Mouse (Mus musculus) lung, postnatal 0 days (tissue): ENCODE data around the gene Mstn. TPM values are rescaled to one million over a fixed set of nuclear protein-coding genes. Genes with fewer than 3 reads are reported as not detected.

Source experiments
- ATAC-seq: fragments of 200-750 bp; cut with Nextera tagmentation; 2 replicates; pipeline ENCODE4 v1.8.0; 2017; ENCODE audit warnings: moderate library complexity
- DNase-seq: peaks from one replicate; pipeline ENCODE4 v3.0.0-alpha.2; 2016; ENCODE audit warnings: low spot score
- H3K27ac ChIP-seq: fragments of 300-500 bp; sonication (generic); 2 replicates; pipeline ENCODE4 v1.5.1; 2014; ENCODE audit warnings: antibody characterized with exemption, mild to moderate bottlenecking, low read length, mixed read lengths
- H3K27me3 ChIP-seq: fragments of 300-500 bp; sonication (generic); replicated peaks from 2 replicates; pipeline ENCODE4 v1.6.1; 2014; ENCODE audit warnings: low read length, mixed read lengths; ENCODE audit not compliant: insufficient read depth
- H3K36me3 ChIP-seq: fragments of 300-500 bp; sonication (generic); 2 replicates; pipeline ENCODE4 v1.6.1; 2014; ENCODE audit warnings: low read length, mixed read lengths; ENCODE audit not compliant: insufficient read depth
- H3K4me1 ChIP-seq: fragments of 300-500 bp; sonication (generic); 2 replicates; pipeline ENCODE4 v1.6.1; 2014; ENCODE audit warnings: antibody characterized with exemption, low read depth, low read length, mixed read lengths; ENCODE audit not compliant: insufficient read depth
- H3K4me2 ChIP-seq: fragments of 300-500 bp; sonication (generic); replicated peaks from 2 replicates; pipeline ENCODE4 v1.6.1; 2014; ENCODE audit warnings: low read depth, mild to moderate bottlenecking, low read length, moderate library complexity, mixed read lengths
- H3K4me3 ChIP-seq: fragments of 300-500 bp; sonication (generic); 2 replicates; pipeline ENCODE4 v1.5.1; 2014; ENCODE audit warnings: low read depth, low read length
- H3K9ac ChIP-seq: fragments of 300-500 bp; sonication (generic); replicated peaks from 2 replicates; pipeline ENCODE4 v1.6.1; 2014; ENCODE audit warnings: low read depth, mild to moderate bottlenecking
- H3K9me3 ChIP-seq: fragments of 300-500 bp; sonication (generic); 2 replicates; pipeline ENCODE4 v1.6.1; 2016; ENCODE audit warnings: low read length, mixed read lengths
- CTCF ChIP-seq: IDR thresholded peaks from 2 replicates; pipeline ENCODE4 v1.5.1; 2016; ENCODE audit warnings: antibody characterized with exemption, mild to moderate bottlenecking
- EP300 ChIP-seq: IDR thresholded peaks from 2 replicates; pipeline ENCODE4 v1.6.1; 2016; ENCODE audit warnings: antibody characterized with exemption, mild to moderate bottlenecking, control low read depth
- WGBS: fragments of 180-500 bp; shearing (Covaris S2); extraction: QIAGEN DNeasy Blood & Tissue Kit; methylation state at CpG from one replicate; pipeline ENCODE4 v1.1.7; 2014; 5-methylcytosine and 5-hydroxymethylcytosine counted together
- polyA plus RNA-seq: library from polyadenylated mRNA; unstranded; fragments of >200 nt; fragmentation: Nextera tagmentation; extraction: Ambion mirVana; gene quantifications from 2 replicates; pipeline ENCODE4 v1.2.1, GENCODE M21; 2015

Gene Mstn
- polyA plus RNA-seq, 1 experiment from 2014 or later = not detected

DNA sequence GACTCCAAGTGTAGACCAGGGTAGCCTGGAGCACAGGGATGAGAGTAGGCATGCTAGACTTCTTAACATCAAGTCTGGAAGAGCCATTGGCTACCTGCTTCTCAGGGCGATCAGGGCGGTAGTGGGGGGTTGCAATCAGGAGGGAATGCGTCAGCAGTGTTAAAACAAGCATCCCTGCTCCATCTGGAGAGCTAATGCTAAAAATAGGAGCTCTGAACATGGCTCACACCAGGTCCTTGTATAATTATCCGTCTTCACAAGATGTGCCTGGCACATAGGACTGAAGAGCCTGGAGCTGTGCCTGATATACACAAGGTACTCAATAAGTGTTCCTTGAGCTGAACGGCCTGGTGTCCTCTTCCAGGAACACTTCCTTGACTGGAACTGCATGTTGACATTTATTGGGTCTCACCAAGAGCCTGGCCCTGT is 24.0 kb upstream of the Mstn start:
- no peak for ATAC-seq
- 78% methylated on average over 5 of the region's 5 CpGs for WGBS
- TF ChIP-seq CTCF (no peak), EP300 (no peak)

DNA sequence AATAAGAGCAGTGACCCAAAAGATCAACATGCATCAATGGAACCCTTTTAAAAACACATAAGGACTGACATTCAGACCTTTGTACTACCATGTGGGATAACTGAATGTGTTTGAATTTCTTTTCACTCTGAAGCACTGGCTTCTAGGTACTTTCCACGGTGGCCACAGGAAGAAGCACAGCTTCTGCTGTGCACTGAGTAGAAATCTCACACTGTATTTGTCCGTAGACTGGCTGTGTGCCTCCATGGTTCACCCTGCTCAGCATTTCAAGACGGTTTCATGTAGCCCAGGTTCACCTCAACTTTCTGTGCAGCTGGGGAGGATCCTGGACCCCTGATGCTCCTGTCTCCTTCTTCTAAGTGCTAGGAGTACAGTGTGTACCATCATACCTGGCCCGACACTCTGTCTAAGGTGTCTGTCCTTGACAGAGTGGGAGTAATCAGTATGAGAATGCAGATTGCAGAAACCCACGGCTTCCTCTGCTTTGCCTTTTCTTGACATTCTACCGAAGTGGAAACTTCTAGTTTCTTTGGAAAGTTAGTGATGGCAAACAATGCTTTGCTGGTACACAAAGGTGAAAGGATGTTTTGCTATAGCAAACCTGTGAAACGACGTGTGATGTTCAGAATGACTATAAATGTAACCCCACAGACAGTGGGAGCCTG is 11.5 kb upstream of the Mstn start:
- H3K27ac ChIP-seq = no peak overlapping the region
- H3K9ac ChIP-seq = no peak overlapping the region
- TF ChIP-seq CTCF (no peak), EP300 (no peak)
- H3K4me1 ChIP-seq = no peaks in the 10 kb centered on the region
- H3K36me3 ChIP-seq = no peaks in the 10 kb centered on the region
- H3K4me2 ChIP-seq = no peak overlapping the region
- no peak overlapping the region for H3K4me3 ChIP-seq
- WGBS = 69% methylated on average over 8 of the region's 8 CpGs
- DNase-seq (no peak), ATAC-seq (no peak)
- H3K27me3 ChIP-seq = no peaks in the 10 kb centered on the region
- H3K9me3 ChIP-seq = no peaks in the 10 kb centered on the region

More for the DNA sequence above, 24.0 kb upstream of the Mstn start:
- no peaks in the 10 kb centered on the region for H3K4me1 ChIP-seq
- DNase-seq = no peak
- no peak overlapping the region for H3K4me3 ChIP-seq
- no peak overlapping the region for H3K4me2 ChIP-seq
- no peak overlapping the region for H3K27ac ChIP-seq
- no peaks in the 10 kb centered on the region for H3K9me3 ChIP-seq
- H3K36me3 ChIP-seq = no peaks in the 10 kb centered on the region
- no peaks in the 10 kb centered on the region for H3K27me3 ChIP-seq
- no peak overlapping the region for H3K9ac ChIP-seq

DNA sequence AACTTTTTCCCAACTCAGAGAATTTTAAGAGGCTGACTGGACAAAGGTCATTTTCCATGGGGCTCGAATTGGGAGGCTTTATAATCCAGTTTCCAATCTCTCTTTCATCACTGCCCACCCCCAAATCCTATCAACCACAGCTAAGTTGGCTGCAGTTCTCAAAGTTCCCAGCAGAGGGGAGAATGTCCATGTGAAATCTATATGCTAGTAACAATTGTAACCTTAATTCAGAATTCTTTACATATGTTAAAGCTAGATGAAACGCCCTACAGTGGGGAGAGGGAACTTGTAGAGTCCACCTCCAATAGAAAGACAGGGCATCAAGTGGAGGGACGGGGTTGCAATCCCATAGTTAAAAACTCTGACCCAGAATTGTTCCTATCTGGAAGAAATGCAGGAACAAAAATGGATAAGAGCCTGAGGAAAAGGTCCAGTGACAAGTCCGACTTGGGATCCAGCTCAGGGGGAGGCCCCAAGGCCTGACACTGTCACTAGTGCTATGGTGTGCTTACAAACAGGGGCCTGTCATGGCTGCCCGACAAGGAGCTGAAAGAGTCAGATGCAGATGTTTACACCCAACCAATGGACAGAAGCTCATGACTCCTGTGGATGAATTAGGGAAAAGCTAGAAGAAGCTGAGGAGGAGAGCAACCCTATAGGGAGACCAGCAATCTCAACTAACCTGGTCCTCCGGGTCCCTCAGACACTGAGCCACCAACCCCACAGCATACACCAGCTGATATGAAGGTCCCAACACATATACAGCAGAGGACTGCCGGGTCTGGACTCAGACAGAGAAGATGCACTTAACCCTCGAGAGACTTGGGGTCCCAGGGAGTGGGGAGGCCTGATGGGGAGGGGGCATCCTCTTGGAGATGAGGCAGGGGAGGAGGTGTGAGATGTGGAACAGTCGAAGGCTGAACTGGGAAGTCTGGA is 8.1 kb upstream of the Mstn start:
- ATAC-seq (no peak), DNase-seq (peak; percentile 41)
- no peaks in the 10 kb centered on the region for H3K36me3 ChIP-seq
- WGBS = 41% methylated on average over 9 of the region's 9 CpGs
- no peaks in the 10 kb centered on the region for H3K27me3 ChIP-seq
- no peak overlapping the region for H3K27ac ChIP-seq
- no peaks in the 10 kb centered on the region for H3K4me1 ChIP-seq
- TF ChIP-seq CTCF (peak; percentile 81), EP300 (no peak)
- no peak overlapping the region for H3K4me3 ChIP-seq
- no peaks in the 10 kb centered on the region for H3K9me3 ChIP-seq
- no peak overlapping the region for H3K9ac ChIP-seq
- no peak overlapping the region for H3K4me2 ChIP-seq

- TF ChIP-seq CTCF (no peak), EP300 (no peak)
Observed at GRCm38 (mm10) chr1:53059106-53059505, 2.3 kb upstream of the Mstn start.

GRCm38 (mm10) chr1:53060499-53060898 is 941 bp upstream of the Mstn start:
- 53% methylated on average over 8 of the region's 8 CpGs for WGBS
- H3K27ac ChIP-seq = no peak overlapping the region

More at GRCm38 (mm10) chr1:53059106-53059505, 2.3 kb upstream of the Mstn start:
- Histone ChIP-seq H3K4me2 (no peak overlapping the region), H3K36me3 (no peaks in the 10 kb centered on the region), H3K9ac (no peak overlapping the region), H3K27ac (no peak overlapping the region), H3K4me3 (no peak overlapping the region), H3K9me3 (no peaks in the 10 kb centered on the region), H3K4me1 (no peaks in the 10 kb centered on the region), H3K27me3 (no peaks in the 10 kb centered on the region)
- DNase-seq (no peak), ATAC-seq (no peak)
- 57% methylated on average over 5 of the region's 5 CpGs for WGBS

GRCm38 (mm10) chr1:53061871-53062608 is 600 bp downstream of the Mstn start:
- no peaks in the 10 kb centered on the region for H3K36me3 ChIP-seq
- H3K4me1 ChIP-seq = no peaks in the 10 kb centered on the region
- ATAC-seq = no peak
- TF ChIP-seq EP300 (no peak), CTCF (no peak)
- 38% methylated on average over 13 of the region's 13 CpGs for WGBS
- H3K4me2 ChIP-seq = no peak overlapping the region
- H3K27me3 ChIP-seq = no peaks in the 10 kb centered on the region
- no peak overlapping the region for H3K9ac ChIP-seq
- H3K4me3 ChIP-seq = no peak overlapping the region
- no peak overlapping the region for H3K27ac ChIP-seq
- H3K9me3 ChIP-seq = no peaks in the 10 kb centered on the region
- DNase-seq = no peak

More at GRCm38 (mm10) chr1:53060499-53060898, 941 bp upstream of the Mstn start:
- H3K36me3 ChIP-seq = no peaks in the 10 kb centered on the region
- no peak overlapping the region for H3K4me3 ChIP-seq
- no peaks in the 10 kb centered on the region for H3K4me1 ChIP-seq
- DNase-seq (no peak), ATAC-seq (no peak)
- no peaks in the 10 kb centered on the region for H3K27me3 ChIP-seq
- H3K4me2 ChIP-seq = no peak overlapping the region
- H3K9ac ChIP-seq = no peak overlapping the region
- no peaks in the 10 kb centered on the region for H3K9me3 ChIP-seq
- TF ChIP-seq CTCF (no peak), EP300 (no peak)
